Mouse (Mus musculus) megakaryocyte-erythroid progenitor cell, adult 5-6 weeks (primary cell): ENCODE results near the gene Sptbn1. TPM values are rescaled to one million over a fixed set of nuclear protein-coding genes. Genes with fewer than 3 reads are reported as not detected.
"Not testable (repeated sequence)": the region's sequence is repeated elsewhere in the genome, so short reads cannot be mapped to it uniquely, and the experiment has no call there.

Experiments used
- ATAC-seq: replicated peaks from 2 replicates; pipeline ENCODE4 v1.8.0; 2016; ENCODE audit warnings: mild to moderate bottlenecking, inconsistent platforms; ENCODE audit not compliant: severe bottlenecking, poor library complexity, low FRiP score, low TSS enrichment
- total RNA-seq, 2 experiments: library from RNA; stranded (forward) in 1 of 2; stranded (reverse) in 1 of 2; fragments of 200-1000, 215-1000 nt in 1 of 2; fragments of >200 nt in 1 of 2; fragmentation: Nextera tagmentation in 1 of 2; gene quantifications; 2 replicates each; pipeline ENCODE4 v1.2.3; 2014 to 2017

The Sptbn1 gene
- total RNA-seq, 2 experiments from 2014 or later, result 12.0 to 12.8 TPM

GRCm38 (mm10) chr11:30257812-30258211 is 10.2 kb downstream of the Sptbn1 start:
- no peak for ATAC-seq

GRCm38 (mm10) chr11:30257085-30257484 is 10.9 kb downstream of the Sptbn1 start:
- ATAC-seq, result no peak

DNA sequence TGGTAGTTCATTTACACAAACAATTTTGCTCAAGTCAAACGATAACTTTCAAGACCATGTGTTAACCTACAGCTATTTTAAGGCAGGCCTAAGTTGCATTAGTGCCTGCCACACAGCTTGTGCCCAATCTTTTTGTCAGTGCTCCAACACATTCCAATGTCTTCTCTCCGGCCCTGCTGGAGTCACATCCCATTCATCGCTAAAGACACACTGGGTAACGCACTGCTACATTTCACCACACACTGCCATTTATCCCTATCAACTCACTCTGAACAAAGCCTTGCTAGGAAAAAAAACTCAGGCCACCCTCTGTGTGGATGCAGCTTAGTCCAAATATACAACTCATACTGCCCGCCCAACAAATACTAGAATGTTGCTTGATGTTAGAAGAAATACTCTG is 11.5 kb downstream of the Sptbn1 start:
- no peak for ATAC-seq

DNA sequence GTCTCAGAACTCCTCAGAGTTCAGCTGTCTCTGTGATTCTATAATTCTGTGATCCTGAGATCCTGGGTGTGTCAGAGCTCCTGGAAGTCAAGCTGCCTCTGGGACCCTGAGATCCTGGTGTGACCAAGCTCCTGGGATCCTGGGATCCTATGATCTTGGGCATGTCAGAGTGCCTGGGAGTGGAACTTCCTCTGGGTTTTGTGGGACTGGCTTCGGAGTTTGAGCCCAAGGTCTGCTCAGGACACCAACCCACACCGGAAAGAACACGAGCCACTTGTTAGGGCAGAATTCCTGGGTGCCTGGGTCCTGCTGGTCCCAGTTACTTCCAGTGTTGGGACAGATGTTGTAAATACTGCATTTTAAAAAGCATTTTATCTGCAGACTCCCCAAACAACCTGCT is 12.8 kb downstream of the Sptbn1 start:
- not testable (repeated sequence) for ATAC-seq

GRCm38 (mm10) chr11:30251294-30251904 is 16.6 kb downstream of the Sptbn1 start:
- no peak for ATAC-seq

DNA sequence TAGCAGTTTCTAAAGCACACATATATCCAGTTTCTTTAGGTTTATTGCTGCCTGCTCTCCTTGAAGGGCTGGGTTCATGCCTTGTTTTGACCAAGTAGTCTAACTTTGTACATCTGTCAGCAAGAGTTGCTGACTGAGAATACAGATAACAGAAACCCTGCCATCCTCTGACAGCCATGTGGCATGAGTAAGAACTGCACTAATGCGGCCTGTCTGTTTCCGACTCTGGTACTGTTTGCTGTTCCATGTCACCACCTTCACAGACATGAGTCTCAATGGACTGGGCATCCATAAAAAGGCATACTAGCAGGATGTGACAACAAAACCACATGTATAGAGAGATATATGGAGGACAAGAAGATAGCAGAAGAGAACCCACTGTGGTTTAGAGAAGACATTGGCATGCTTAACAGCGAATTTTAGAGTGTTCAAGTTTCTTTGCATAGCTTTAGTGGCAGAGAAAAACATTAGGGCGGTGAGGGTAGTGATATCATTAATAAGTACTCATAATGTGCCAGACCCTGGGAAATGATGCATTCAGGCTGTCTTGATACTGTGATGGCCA is 18.4 kb downstream of the Sptbn1 start:
- ATAC-seq, result no peak

DNA sequence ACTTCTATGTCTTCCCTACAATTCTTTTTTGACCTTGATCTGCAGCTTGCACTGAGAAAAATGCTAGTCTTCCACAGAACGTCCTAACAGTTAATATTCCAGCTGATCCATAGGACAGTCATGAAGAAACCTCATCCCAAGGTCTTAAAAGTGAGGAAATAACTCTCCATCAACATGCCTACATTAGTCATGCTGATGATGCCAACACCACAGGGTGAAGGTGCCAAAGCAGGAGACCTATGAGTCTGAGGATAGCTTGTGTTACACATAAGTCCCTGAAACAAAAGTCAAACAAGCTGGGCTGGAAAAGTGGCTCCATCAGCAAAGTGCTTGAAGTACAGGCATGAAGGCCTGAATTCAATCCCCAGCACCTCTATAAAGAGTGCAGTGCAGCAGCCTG is 20.9 kb downstream of the Sptbn1 start:
- ATAC-seq, result no peak

GRCm38 (mm10) chr11:30246161-30246560 is 21.8 kb downstream of the Sptbn1 start:
- no peak for ATAC-seq

GRCm38 (mm10) chr11:30244172-30244571 is 23.8 kb downstream of the Sptbn1 start:
- no peak for ATAC-seq

- ATAC-seq, result no peak
Observed at GRCm38 (mm10) chr11:30243591-30243990, 24.4 kb downstream of the Sptbn1 start.

- ATAC-seq, result no peak
Observed at GRCm38 (mm10) chr11:30240861-30241260, 27.1 kb downstream of the Sptbn1 start.

DNA sequence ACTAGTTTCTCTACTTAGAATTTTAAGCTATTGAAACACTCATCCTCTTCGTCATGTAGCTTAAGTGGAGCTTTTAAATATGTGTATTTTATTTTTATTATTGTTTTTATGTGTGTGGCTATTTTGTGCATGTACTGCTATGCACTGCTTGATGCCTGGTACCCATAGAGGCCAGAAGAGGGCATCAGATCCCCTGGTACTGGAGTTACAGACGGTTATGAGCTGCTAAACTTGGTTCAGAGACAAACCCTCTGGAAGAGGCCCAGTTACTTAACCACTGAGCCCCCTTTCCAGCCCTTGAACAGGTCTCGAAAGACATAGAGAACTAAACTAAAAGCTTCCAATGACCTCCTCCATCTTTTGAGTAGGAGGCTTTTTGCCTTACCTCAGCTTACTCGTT is 30.0 kb downstream of the Sptbn1 start:
- ATAC-seq, result no peak

GRCm38 (mm10) chr11:30236681-30237242 is 31.2 kb downstream of the Sptbn1 start:
- ATAC-seq, result no peak

- ATAC-seq, result no peak
Observed at GRCm38 (mm10) chr11:30235666-30236065, 32.3 kb downstream of the Sptbn1 start.

DNA sequence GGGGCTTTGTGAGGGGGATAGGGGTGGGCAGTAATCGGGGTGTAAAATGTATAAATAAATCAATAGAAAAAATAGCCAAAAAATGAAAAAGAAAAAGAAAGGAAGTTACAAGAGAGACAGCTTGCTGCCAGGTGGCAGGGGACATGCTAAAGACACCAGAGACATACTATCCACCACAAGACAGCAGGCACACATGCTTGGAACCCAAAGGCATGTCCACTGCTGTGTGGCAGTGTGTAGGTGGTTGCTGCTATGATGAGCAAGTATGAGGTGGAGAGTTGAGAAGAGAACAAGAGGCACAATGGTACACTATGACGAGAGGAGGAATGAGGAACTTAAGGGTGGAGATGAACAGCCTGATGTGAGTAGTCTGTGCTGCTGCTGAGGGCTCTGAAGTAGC is 32.8 kb downstream of the Sptbn1 start:
- no peak for ATAC-seq

GRCm38 (mm10) chr11:30233946-30234345 is 34.0 kb downstream of the Sptbn1 start:
- ATAC-seq, result no peak

GRCm38 (mm10) chr11:30232082-30232481 is 35.9 kb downstream of the Sptbn1 start:
- no peak for ATAC-seq

DNA sequence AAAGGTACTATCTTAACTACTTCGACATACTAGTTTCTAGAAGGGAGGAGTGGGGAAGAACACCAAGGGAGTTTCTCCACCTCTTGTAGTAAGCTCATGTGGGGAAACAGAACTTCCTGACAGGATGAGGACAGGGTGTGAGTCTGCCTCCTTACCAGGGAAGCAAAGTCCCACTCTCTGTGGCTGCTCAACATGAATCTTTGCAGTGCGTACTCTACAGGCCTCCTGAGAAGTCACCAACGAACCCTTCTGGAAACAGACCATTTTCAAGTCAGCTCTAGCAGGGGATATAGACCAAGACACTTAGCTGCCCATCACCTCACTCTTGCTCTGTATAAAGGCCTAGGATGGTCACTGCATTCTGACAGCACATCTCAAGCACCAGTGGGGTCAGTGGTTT is 36.6 kb downstream of the Sptbn1 start:
- no peak for ATAC-seq

- ATAC-seq, result no peak
Observed at GRCm38 (mm10) chr11:30230330-30230771, 37.6 kb downstream of the Sptbn1 start.

GRCm38 (mm10) chr11:30226756-30227155 is 41.2 kb downstream of the Sptbn1 start:
- no peak for ATAC-seq

DNA sequence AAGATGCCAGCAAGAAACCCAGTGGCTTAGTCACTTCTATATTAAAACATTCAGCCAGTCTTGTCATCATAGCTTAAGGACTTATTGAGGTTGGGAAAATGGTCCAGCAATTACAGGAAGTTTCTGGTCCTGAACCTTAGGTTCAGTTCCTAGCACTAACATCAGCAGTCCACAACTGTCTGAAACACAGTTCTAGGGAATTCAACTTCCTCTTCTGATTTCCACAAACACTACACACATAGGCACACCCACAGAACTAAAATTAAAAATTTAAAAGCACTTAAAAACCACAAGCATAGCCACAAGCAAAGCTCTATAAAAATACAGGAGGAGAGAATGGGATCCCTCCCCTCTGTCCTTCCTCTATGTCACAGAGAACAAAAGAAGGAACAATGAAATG is 43.4 kb downstream of the Sptbn1 start:
- ATAC-seq, result no peak
